ENCODE assay signal across 24 mouse cellular contexts in genomic region chr13:73907136-73907535, GRCm38 (mm10). TPM values are rescaled to one million over a fixed set of nuclear protein-coding genes. Genes with fewer than 3 reads are reported as not detected.
"Had no signal": no experiment of that assay in that cellular context is flagged by ENCODE, and none has a peak within 500 bp of the region (broad histone marks: within the 10 kb centered on the region; RNA-seq: fewer than 3 reads in every experiment).

No protein-coding gene starts in this region.

- H3K9ac ChIP-seq: limb, embryonic 12.5 days; limb, embryonic 15.5 days; liver, embryonic 14.5 days; liver, postnatal 0 days; lung, embryonic 14.5 days; midbrain, embryonic 13.5 days; stomach, embryonic 15.5 days had no signal

- H3K9me3 ChIP-seq: limb, embryonic 12.5 days; limb, embryonic 15.5 days; midbrain, embryonic 13.5 days; stomach, embryonic 15.5 days had no signal

- DNase-seq: layer of hippocampus, adult 9-11 months had no signal

- H3K27me3 ChIP-seq: limb, embryonic 12.5 days; limb, embryonic 15.5 days; midbrain, embryonic 13.5 days; stomach, embryonic 15.5 days had no signal

- H3K36me3 ChIP-seq: midbrain, embryonic 13.5 days had no signal

- H3K4me1 ChIP-seq: limb, embryonic 12.5 days; limb, embryonic 15.5 days; midbrain, embryonic 13.5 days; stomach, embryonic 15.5 days had no signal

- ATAC-seq: liver, postnatal 0 days had no signal

- H3K27ac ChIP-seq: kidney, postnatal 0 days; layer of hippocampus, adult 2 months; limb, embryonic 12.5 days; limb, embryonic 15.5 days; liver, embryonic 14.5 days; macrophage; midbrain, embryonic 13.5 days; stomach, embryonic 15.5 days had no signal

- H3K4me3 ChIP-seq: layer of hippocampus, adult 2 months; limb, embryonic 12.5 days; limb, embryonic 15.5 days; midbrain, embryonic 13.5 days; stomach, embryonic 15.5 days had no signal

- H3K4me2 ChIP-seq: limb, embryonic 12.5 days; limb, embryonic 15.5 days; liver, embryonic 11.5 days; lung, embryonic 14.5 days; midbrain, embryonic 13.5 days; stomach, embryonic 15.5 days had no signal

RNA-seq across cellular contexts. Expression of gene Zdhhc11, which starts 56.5 kb away (rescaled TPM):
- total RNA-seq: layer of hippocampus, adult 2 months; layer of hippocampus, postnatal 25 days; left cerebral cortex, adult 18-20 months; left cerebral cortex, postnatal 4 days; megakaryocyte, adult 5-6 weeks had no signal
- polyA plus RNA-seq: kidney, adult 2 months; kidney, embryonic 14.5 days; kidney, postnatal 0 days; large intestine, adult 2 months; limb, embryonic 12.5 days; limb, embryonic 15.5 days; liver, embryonic 11.5 days; liver, embryonic 14.5 days; liver, postnatal 0 days; lung, embryonic 14.5 days; lung, postnatal 0 days; macrophage; midbrain, embryonic 13.5 days; midbrain, embryonic 16.5 days; neural tube, embryonic 11.5 days; neural tube, embryonic 14.5 days; stomach, embryonic 15.5 days; thymus, adult 2 months had no signal

RNA-seq across cellular contexts. Expression of gene Nkd2, which starts 59.7 kb away (rescaled TPM):
- polyA plus RNA-seq: macrophage had no signal
